Mouse (Mus musculus) intestine, postnatal 0 days (tissue): ENCODE data around the gene Atat1. TPM values are rescaled to one million over a fixed set of nuclear protein-coding genes. Genes with fewer than 3 reads are reported as not detected.

Experiments used
- ATAC-seq: fragments of 200-750 bp; cut with Nextera tagmentation; 2 replicates; pipeline ENCODE4 v1.8.0; 2017; ENCODE audit warnings: mild to moderate bottlenecking, moderate TSS enrichment, moderate library complexity
- H3K27ac ChIP-seq: fragments of 300-500 bp; sonication (generic); 2 replicates; pipeline ENCODE4 v1.5.1; 2014; ENCODE audit warnings: mild to moderate bottlenecking, low read depth, low read length, moderate library complexity
- H3K27me3 ChIP-seq: fragments of 300-500 bp; sonication (generic); replicated peaks from 2 replicates; pipeline ENCODE4 v1.6.1; 2014; ENCODE audit warnings: low read length, mixed read lengths; ENCODE audit not compliant: control insufficient read depth, insufficient read depth
- H3K36me3 ChIP-seq: fragments of 300-500 bp; sonication (generic); 2 replicates; pipeline ENCODE4 v1.6.1; 2014; ENCODE audit warnings: mild to moderate bottlenecking, moderate library complexity; ENCODE audit not compliant: control insufficient read depth, insufficient read depth
- H3K4me1 ChIP-seq: fragments of 300-500 bp; sonication (generic); replicated peaks from 2 replicates; pipeline ENCODE4 v1.6.1; 2014; ENCODE audit warnings: antibody characterized with exemption, low read length, mixed read lengths; ENCODE audit not compliant: control insufficient read depth, insufficient read depth
- H3K4me2 ChIP-seq: fragments of 300-500 bp; sonication (generic); replicated peaks from 2 replicates; pipeline ENCODE4 v1.6.1; 2014; ENCODE audit warnings: low read depth, mild to moderate bottlenecking, moderate library complexity
- H3K4me3 ChIP-seq: fragments of 300-500 bp; sonication (generic); 2 replicates; pipeline ENCODE4 v1.5.1; 2014; ENCODE audit warnings: low read depth, low read length
- H3K9ac ChIP-seq: fragments of 300-500 bp; sonication (generic); 2 replicates; pipeline ENCODE4 v1.6.1; 2014; ENCODE audit warnings: mild to moderate bottlenecking, low read depth, low read length
- H3K9me3 ChIP-seq: fragments of 300-500 bp; sonication (generic); 2 replicates; pipeline ENCODE4 v1.6.1; 2016; ENCODE audit warnings: mixed run types; ENCODE audit not compliant: control insufficient read depth
- CTCF ChIP-seq: sonication (generic); IDR thresholded peaks from 2 replicates; pipeline ENCODE4 v1.5.1; 2016; ENCODE audit warnings: low read depth, mild to moderate bottlenecking, control low read depth, antibody characterized with exemption, moderate library complexity
- whole genome bisulfite sequencing: fragments of 180-500 bp; shearing (Covaris S2); extraction: QIAGEN DNeasy Blood & Tissue Kit; methylation state at CpG from one replicate; pipeline ENCODE4 v1.1.7; 2014; 5-methylcytosine and 5-hydroxymethylcytosine counted together
- polyA plus RNA-seq: library from polyadenylated mRNA; unstranded; fragments of >200 nt; fragmentation: Nextera tagmentation; extraction: Ambion mirVana; gene quantifications from 2 replicates; pipeline ENCODE4 v1.2.1, GENCODE M21; 2015

Gene Atat1
- polyA plus RNA-seq, 1 experiment from 2014 or later: 11.9 TPM

GRCm38 (mm10) chr17:35870884-35871696 lies 38.8 kb downstream of the Atat1 start:
- H3K4me1 ChIP-seq: no peaks in the 10 kb centered on the region
- ATAC-seq: no peak
- 0 out of 2 replicates have a peak, but pooled peaks cover 7% of the 10 kb centered on the region for H3K36me3 ChIP-seq
- H3K4me2 ChIP-seq: peak overlapping the region; percentile 92
- no peaks in the 10 kb centered on the region for H3K27me3 ChIP-seq
- no peaks in the 10 kb centered on the region for H3K9me3 ChIP-seq
- peak; percentile 73 for TF ChIP-seq CTCF
- H3K9ac ChIP-seq: no peak overlapping the region
- peak overlapping the region; percentile 66 for H3K27ac ChIP-seq
- WGBS: 67% methylated on average over 8 of the region's 8 CpGs
- H3K4me3 ChIP-seq: peak overlapping the region; percentile 19; the same call in 1 of the 2 replicates

- Histone ChIP-seq H3K4me3 (peak overlapping the region; percentile 19; the same call in 1 of the 2 replicates), H3K4me1 (no peaks in the 10 kb centered on the region), H3K27me3 (no peaks in the 10 kb centered on the region), H3K9me3 (no peaks in the 10 kb centered on the region), H3K4me2 (peak overlapping the region; percentile 92), H3K9ac (peak overlapping the region; percentile 37; the same call in 1 of the 2 replicates), H3K36me3 (0 out of 2 replicates have a peak, but pooled peaks cover 3% of the 10 kb centered on the region), H3K27ac (peak overlapping the region; percentile 66)
- ATAC-seq: no peak
- 60% methylated on average over 9 of the region's 9 CpGs for WGBS
- no peak for TF ChIP-seq CTCF
These were observed 39.6 kb downstream of the Atat1 start for GRCm38 (mm10) chr17:35870151-35870883.

GRCm38 (mm10) chr17:35869346-35870067 lies 40.4 kb downstream of the Atat1 start:
- Histone ChIP-seq H3K36me3 (no peaks in the 10 kb centered on the region), H3K9me3 (no peaks in the 10 kb centered on the region), H3K4me3 (peak overlapping the region; percentile 61), H3K27ac (peak overlapping the region; percentile 66), H3K9ac (peak overlapping the region; percentile 46), H3K4me1 (no peaks in the 10 kb centered on the region), H3K27me3 (no peaks in the 10 kb centered on the region), H3K4me2 (peak overlapping the region; percentile 92)
- no peak for TF ChIP-seq CTCF
- no peak; the same call in 1 of the 2 replicates for ATAC-seq
- WGBS: 3% methylated on average over 7 of the region's 7 CpGs

- no peaks in the 10 kb centered on the region for H3K4me1 ChIP-seq
- H3K27me3 ChIP-seq: no peaks in the 10 kb centered on the region
- no peak for ATAC-seq
- H3K9me3 ChIP-seq: no peaks in the 10 kb centered on the region
- TF ChIP-seq CTCF: no peak
- peak overlapping the region; percentile 66 for H3K27ac ChIP-seq
- H3K36me3 ChIP-seq: no peaks in the 10 kb centered on the region
- H3K4me3 ChIP-seq: peak overlapping the region; percentile 61
- H3K9ac ChIP-seq: peak overlapping the region; percentile 46
- 10% methylated on average over 7 of the region's 7 CpGs for WGBS
- peak overlapping the region; percentile 92 for H3K4me2 ChIP-seq
These were observed 40.9 kb downstream of the Atat1 start for GRCm38 (mm10) chr17:35868961-35869345.

- peak overlapping the region; percentile 87 for H3K27ac ChIP-seq
- H3K4me3 ChIP-seq: peak overlapping the region; percentile 61
- H3K9ac ChIP-seq: peak overlapping the region; percentile 46
- peak; percentile 16; the same call in 1 of the 2 replicates for TF ChIP-seq CTCF
- H3K4me1 ChIP-seq: no peaks in the 10 kb centered on the region
- H3K36me3 ChIP-seq: no peaks in the 10 kb centered on the region
- H3K4me2 ChIP-seq: peak overlapping the region; percentile 92
- no peaks in the 10 kb centered on the region for H3K9me3 ChIP-seq
- ATAC-seq: no peak
- 35% methylated on average over 16 of the region's 17 CpGs for WGBS
- no peaks in the 10 kb centered on the region for H3K27me3 ChIP-seq
These were observed 41.6 kb downstream of the Atat1 start for GRCm38 (mm10) chr17:35868165-35868820.
